Mouse (Mus musculus): Measurements from ENCODE around the gene Rack1. TPM values are rescaled to one million over a fixed set of nuclear protein-coding genes. Genes with fewer than 3 reads are reported as not detected.

Gene Rack1
- total and polyA plus RNA-seq, 3 experiments = 1,964 to 7,700 (median 2,188) TPM

DNA sequence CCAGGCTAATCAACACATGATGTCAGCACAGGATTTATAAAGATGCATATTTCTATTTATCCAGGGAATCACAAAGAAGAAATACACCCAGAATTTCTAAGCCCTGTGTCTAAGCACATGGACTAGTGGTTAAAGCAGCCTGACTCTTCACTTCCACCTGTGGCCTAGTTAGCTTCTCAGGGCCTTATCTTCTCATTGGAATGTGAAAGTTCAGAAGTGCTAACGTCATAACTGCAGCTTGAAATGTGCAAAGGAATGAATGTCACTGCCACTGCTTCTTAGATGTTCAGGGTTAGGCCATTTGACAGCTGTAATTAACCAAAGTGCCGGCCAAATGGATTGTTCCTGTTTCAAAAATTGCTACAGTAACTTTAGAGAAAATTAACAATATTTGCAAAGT is 30.1 kb downstream of the Rack1 start:
- ATAC-seq (ENCODE audit: extremely low read depth, insufficient number of reproducible peaks, low FRiP score, poor library complexity, severe bottlenecking) (no peak), DNase-seq (ENCODE audit: low spot score) (no peak)
- Histone ChIP-seq H3K9me3 (replicated peaks) (peaks cover 7% of the 10 kb centered on the region), H3K27me3 (ENCODE audit: insufficient read depth, low read length) (no peaks in the 10 kb centered on the region), H3K4me1 (ENCODE audit: insufficient read depth, low read depth, low read length) (peaks cover 20% of the 10 kb centered on the region), H3K36me3 (replicated peaks) (no peaks in the 10 kb centered on the region), H3K4me3 (ENCODE audit: low read depth, low read length) (no peak overlapping the region)
- TF ChIP-seq GATA1 (IDR thresholded peaks at IDR 0.05; ENCODE audit: borderline replicate concordance, low read length) = no peak
- TF ChIP-seq POLR2AphosphoS5 (IDR thresholded peaks at IDR 0.05; ENCODE audit: insufficient replicate concordance, low read depth, low read length) = no peak
- TF ChIP-seq CTCF (IDR thresholded peaks at IDR 0.05; ENCODE audit: low read depth, low read length) = no peak
- TF ChIP-seq GATA2 (IDR thresholded peaks at IDR 0.05; ENCODE audit: borderline replicate concordance, low read depth, low read length) = no peak
- TF ChIP-seq TAL1 (conservative IDR thresholded peaks at IDR 0.05; ENCODE audit: low read depth, low read length) = no peak

DNA sequence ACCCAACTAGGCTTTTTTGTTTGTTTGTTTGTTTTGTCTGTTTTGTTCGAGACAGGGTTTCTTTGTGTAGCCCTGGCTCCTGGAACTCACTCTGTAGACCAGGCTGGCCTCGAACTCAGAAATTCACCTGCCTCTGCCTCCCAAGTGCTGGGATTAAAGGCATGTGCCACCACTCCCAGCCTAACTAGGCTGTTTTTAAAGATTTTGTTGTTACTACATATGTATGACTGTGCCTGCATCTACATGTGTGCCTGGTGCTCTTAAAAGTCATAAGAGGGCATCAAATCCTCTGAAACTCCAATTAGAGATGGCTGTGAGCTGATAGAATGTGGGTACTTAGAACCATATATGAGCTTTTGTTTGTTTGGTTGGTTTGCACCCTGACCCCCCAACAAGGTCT is 31.1 kb downstream of the Rack1 start:
- DNase-seq (ENCODE audit: low spot score) (no peak), ATAC-seq (ENCODE audit: extremely low read depth, insufficient number of reproducible peaks, low FRiP score, poor library complexity, severe bottlenecking) (no peak)
- H3K36me3 ChIP-seq (replicated peaks) = no peaks in the 10 kb centered on the region
- H3K9me3 ChIP-seq (replicated peaks) = peaks cover 7% of the 10 kb centered on the region
- H3K4me3 ChIP-seq (ENCODE audit: low read depth, low read length) = no peak overlapping the region
- H3K27me3 ChIP-seq (ENCODE audit: insufficient read depth, low read length) = no peaks in the 10 kb centered on the region
- peaks cover 25% of the 10 kb centered on the region for H3K4me1 ChIP-seq (ENCODE audit: insufficient read depth, low read depth, low read length)
- TF ChIP-seq CTCF (IDR thresholded peaks at IDR 0.05; ENCODE audit: low read depth, low read length) = no peak
- TF ChIP-seq GATA2 (IDR thresholded peaks at IDR 0.05; ENCODE audit: borderline replicate concordance, low read depth, low read length) = no peak
- TF ChIP-seq TAL1 (conservative IDR thresholded peaks at IDR 0.05; ENCODE audit: low read depth, low read length) = no peak
- no peak for TF ChIP-seq POLR2AphosphoS5 (IDR thresholded peaks at IDR 0.05; ENCODE audit: insufficient replicate concordance, low read depth, low read length)
- no peak for TF ChIP-seq GATA1 (IDR thresholded peaks at IDR 0.05; ENCODE audit: borderline replicate concordance, low read length)

DNA sequence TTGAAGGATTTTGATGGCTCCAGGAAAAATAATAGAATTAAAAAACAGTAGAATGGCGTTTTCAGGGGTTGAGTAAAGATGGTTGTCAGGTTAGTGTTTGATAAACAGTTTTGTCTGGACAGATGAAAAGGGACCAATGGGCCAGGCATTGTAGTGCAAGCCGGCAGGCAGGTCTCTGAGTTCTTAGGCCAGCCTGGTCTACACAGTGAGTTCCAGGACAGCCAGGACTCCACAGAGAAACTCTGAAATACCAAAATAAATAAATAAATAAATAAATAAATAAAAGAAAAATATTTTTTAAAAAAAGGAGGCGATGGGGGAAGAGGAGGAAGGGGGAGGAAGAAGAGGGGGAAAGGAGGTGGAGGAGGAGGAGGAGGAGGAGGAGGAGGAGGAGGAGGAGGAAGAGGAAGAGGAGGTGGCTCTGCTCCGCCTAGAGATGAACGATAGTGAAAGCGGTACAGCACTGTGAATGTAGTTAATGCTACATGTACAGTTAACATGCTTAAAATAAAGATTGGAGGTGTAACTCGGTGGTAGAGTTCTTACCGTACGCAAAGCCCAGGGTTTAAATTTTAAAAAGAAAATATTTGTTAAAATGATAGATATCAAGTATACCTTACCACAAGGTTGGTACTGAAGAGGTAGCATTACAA is 33.1 kb downstream of the Rack1 start:
- Histone ChIP-seq H3K36me3 (replicated peaks) (no peaks in the 10 kb centered on the region), H3K4me3 (ENCODE audit: low read depth, low read length) (peak overlapping the region; percentile 67), H3K9me3 (replicated peaks) (0 out of 2 replicates have a peak, but pooled peaks cover 3% of the 10 kb centered on the region), H3K27me3 (ENCODE audit: insufficient read depth, low read length) (no peaks in the 10 kb centered on the region), H3K4me1 (ENCODE audit: insufficient read depth, low read depth, low read length) (peaks cover 40% of the 10 kb centered on the region)
- DNase-seq (ENCODE audit: low spot score) = no peak
- ATAC-seq (ENCODE audit: extremely low read depth, insufficient number of reproducible peaks, low FRiP score, poor library complexity, severe bottlenecking) = no peak
- TF ChIP-seq GATA2 (IDR thresholded peaks at IDR 0.05; ENCODE audit: borderline replicate concordance, low read depth, low read length) (no peak), GATA1 (IDR thresholded peaks at IDR 0.05; ENCODE audit: borderline replicate concordance, low read length) (no peak), POLR2AphosphoS5 (IDR thresholded peaks at IDR 0.05; ENCODE audit: insufficient replicate concordance, low read depth, low read length) (no peak), CTCF (IDR thresholded peaks at IDR 0.05; ENCODE audit: low read depth, low read length) (no peak), TAL1 (conservative IDR thresholded peaks at IDR 0.05; ENCODE audit: low read depth, low read length) (no peak)

DNA sequence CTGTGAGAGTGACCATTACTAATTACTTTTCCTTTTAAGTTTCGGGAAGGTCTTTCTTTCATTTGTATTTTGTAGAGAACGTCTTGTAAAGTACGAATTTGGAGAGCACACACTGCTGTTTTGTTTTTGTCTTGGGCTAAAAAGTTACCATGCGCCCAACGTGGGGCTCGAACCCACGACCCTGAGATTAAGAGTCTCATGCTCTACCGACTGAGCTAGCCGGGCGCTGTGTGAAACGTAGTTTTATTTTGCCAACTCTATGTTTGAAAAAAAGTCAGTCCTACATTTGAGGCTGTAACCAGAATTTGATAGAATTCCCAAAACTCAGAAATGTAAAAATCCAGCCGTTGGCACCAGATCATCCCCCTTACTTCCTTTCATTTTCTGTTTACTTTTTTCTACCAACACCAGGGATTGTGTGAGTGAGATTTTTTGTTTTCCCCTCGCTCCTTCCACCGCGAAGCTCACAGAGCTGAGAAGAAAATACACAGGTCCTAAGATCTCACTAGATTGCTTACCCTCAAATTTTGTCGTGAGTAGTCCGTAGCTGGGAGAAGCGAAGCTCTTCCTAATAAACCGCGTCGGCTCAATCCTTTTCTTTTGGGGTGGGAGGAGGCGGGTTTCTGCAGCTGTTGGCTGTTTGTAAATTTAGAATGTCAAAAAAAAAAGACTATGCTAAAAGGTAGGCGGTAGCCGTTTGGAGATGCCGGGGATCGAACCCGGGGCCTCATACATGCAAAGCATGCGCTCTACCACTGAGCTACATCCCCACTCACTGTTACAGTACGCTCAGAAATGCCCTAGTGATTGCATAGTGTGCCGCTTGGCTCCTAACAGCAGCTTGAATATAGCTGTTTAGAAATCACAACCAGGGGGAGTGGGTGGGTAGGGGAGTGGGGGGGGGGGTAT is 33.9 kb downstream of the Rack1 start:
- H3K27me3 ChIP-seq (ENCODE audit: insufficient read depth, low read length) = no peaks in the 10 kb centered on the region
- peak overlapping the region; percentile 67 for H3K4me3 ChIP-seq (ENCODE audit: low read depth, low read length)
- H3K4me1 ChIP-seq (ENCODE audit: insufficient read depth, low read depth, low read length) = peaks cover 44% of the 10 kb centered on the region
- TF ChIP-seq POLR2AphosphoS5 (IDR thresholded peaks at IDR 0.05; ENCODE audit: insufficient replicate concordance, low read depth, low read length) (no peak), GATA2 (IDR thresholded peaks at IDR 0.05; ENCODE audit: borderline replicate concordance, low read depth, low read length) (no peak), GATA1 (IDR thresholded peaks at IDR 0.05; ENCODE audit: borderline replicate concordance, low read length) (no peak), TAL1 (conservative IDR thresholded peaks at IDR 0.05; ENCODE audit: low read depth, low read length) (no peak), CTCF (IDR thresholded peaks at IDR 0.05; ENCODE audit: low read depth, low read length) (no peak)
- ATAC-seq (ENCODE audit: extremely low read depth, insufficient number of reproducible peaks, low FRiP score, poor library complexity, severe bottlenecking) (peak; percentile 38; the same call in 1 of the 2 replicates), DNase-seq (ENCODE audit: low spot score) (peak; percentile 35)
- H3K9me3 ChIP-seq (replicated peaks) = no peaks in the 10 kb centered on the region
- no peaks in the 10 kb centered on the region for H3K36me3 ChIP-seq (replicated peaks)

DNA sequence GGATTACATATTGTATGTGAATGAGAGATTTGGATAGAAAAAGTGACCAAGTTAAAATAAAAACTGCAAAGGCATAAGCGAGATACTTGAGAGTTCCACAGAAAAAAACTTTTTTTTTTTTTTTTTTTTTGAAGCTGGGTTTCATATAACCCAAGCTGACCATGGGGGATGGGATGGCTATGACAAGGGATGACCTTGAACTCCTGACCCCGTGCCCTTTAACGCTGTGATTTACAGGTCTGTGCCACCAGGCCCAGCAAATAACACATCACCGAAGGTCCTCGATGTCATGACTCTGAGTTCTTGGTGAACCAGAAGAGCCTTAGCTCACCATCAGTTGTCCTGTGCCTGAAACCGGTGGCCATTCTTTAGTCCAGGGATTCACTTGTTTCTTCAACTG is 35.8 kb downstream of the Rack1 start:
- no peak for ATAC-seq (ENCODE audit: extremely low read depth, insufficient number of reproducible peaks, low FRiP score, poor library complexity, severe bottlenecking)
- no peak overlapping the region for H3K4me3 ChIP-seq (ENCODE audit: low read depth, low read length)
- H3K9me3 ChIP-seq (replicated peaks) = no peaks in the 10 kb centered on the region
- peaks cover 41% of the 10 kb centered on the region for H3K4me1 ChIP-seq (ENCODE audit: insufficient read depth, low read depth, low read length)
- no peak for DNase-seq (ENCODE audit: low spot score)
- no peaks in the 10 kb centered on the region for H3K27me3 ChIP-seq (ENCODE audit: insufficient read depth, low read length)
- H3K36me3 ChIP-seq (replicated peaks) = no peaks in the 10 kb centered on the region
- TF ChIP-seq TAL1 (conservative IDR thresholded peaks at IDR 0.05; ENCODE audit: low read depth, low read length) (no peak), CTCF (IDR thresholded peaks at IDR 0.05; ENCODE audit: low read depth, low read length) (no peak), POLR2AphosphoS5 (IDR thresholded peaks at IDR 0.05; ENCODE audit: insufficient replicate concordance, low read depth, low read length) (no peak), GATA1 (IDR thresholded peaks at IDR 0.05; ENCODE audit: borderline replicate concordance, low read length) (no peak)

DNA sequence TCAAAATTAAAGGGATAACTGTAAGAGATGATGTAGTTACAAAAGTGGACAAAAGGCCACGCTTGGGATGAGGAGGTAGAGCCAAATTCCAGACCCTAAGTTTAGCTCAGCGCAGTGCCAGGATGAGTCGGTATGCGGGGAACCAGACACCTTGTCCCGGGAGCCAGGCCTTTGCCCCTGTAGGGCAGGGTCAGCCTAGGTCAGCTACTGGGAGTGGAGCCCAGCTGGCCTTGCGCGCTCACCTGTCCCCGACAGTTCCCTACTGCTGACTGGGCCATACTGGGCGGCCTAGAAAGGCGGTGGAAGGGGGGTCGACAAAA is 36.8 kb downstream of the Rack1 start:
- Histone ChIP-seq H3K4me1 (ENCODE audit: insufficient read depth, low read depth, low read length) (peaks cover 42% of the 10 kb centered on the region), H3K36me3 (replicated peaks) (no peaks in the 10 kb centered on the region), H3K4me3 (ENCODE audit: low read depth, low read length) (peak overlapping the region; percentile 78), H3K27me3 (ENCODE audit: insufficient read depth, low read length) (no peaks in the 10 kb centered on the region), H3K9me3 (replicated peaks) (no peaks in the 10 kb centered on the region)
- ATAC-seq (ENCODE audit: extremely low read depth, insufficient number of reproducible peaks, low FRiP score, poor library complexity, severe bottlenecking) (no peak), DNase-seq (ENCODE audit: low spot score) (no peak)
- no peak for TF ChIP-seq CTCF (IDR thresholded peaks at IDR 0.05; ENCODE audit: low read depth, low read length)
- no peak for TF ChIP-seq POLR2AphosphoS5 (IDR thresholded peaks at IDR 0.05; ENCODE audit: insufficient replicate concordance, low read depth, low read length)
- no peak for TF ChIP-seq GATA2 (IDR thresholded peaks at IDR 0.05; ENCODE audit: borderline replicate concordance, low read depth, low read length)
- TF ChIP-seq TAL1 (conservative IDR thresholded peaks at IDR 0.05; ENCODE audit: low read depth, low read length) = no peak
- TF ChIP-seq GATA1 (IDR thresholded peaks at IDR 0.05; ENCODE audit: borderline replicate concordance, low read length) = no peak

All from G1E (cell line).